Mouse (Mus musculus) frontal cortex, adult 2 months (tissue): ENCODE measurements at regions not wholly inside any gene's neighbourhood (a gene's known extent, or its start where the extent isn't known, plus 50 kb on each side); places are given as distances from the start of the nearest gene placed in this dataset.
"Not testable (repeated sequence)": the region's sequence is repeated elsewhere in the genome, so short reads cannot be mapped to it uniquely, and the experiment has no call there.

Experiments used
- DNase-seq, 2 experiments: peaks; one replicate each; pipeline ENCODE4 v3.0.0; 2022; ENCODE audit warnings: low spot score in 1 of 2; ENCODE audit errors: extremely low spot score in 1 of 2

GRCm38 (mm10) chr12:18207941-18208340 is 306.4 kb upstream of the 5730507C01Rik start:
- DNase-seq = peak; percentile 3 to 52

- not testable (repeated sequence) for DNase-seq
Measured at GRCm38 (mm10) chr12:18216432-18216926, 297.8 kb upstream of the 5730507C01Rik start.

DNA sequence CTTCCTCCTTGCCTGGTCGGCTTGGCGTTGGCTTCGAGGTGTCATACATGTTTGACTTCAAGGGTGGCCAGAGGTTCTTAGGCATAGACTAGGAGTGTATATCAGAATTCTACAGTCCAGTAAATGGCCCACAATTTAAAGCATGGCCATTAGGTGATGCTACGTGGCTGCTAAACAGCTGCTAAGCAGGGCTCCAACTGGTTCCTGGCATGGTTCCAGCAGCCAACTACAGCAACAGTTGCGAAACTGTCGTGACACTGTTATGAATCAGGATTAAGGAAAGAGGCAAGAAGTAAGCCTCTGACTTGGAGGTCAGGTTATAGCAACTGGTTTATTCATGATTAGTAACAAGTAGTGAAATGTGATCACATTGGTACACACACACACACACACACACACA is 289.8 kb upstream of the 5730507C01Rik start:
- DNase-seq = no peak

GRCm38 (mm10) chr12:18226691-18227090 is 287.6 kb upstream of the 5730507C01Rik start:
- DNase-seq = no peak

- not testable (repeated sequence) for DNase-seq
Measured at GRCm38 (mm10) chr12:18231896-18232295, 282.4 kb upstream of the 5730507C01Rik start.

- not testable (repeated sequence) for DNase-seq
Measured at GRCm38 (mm10) chr12:18236330-18236729, 278.0 kb upstream of the 5730507C01Rik start.

DNA sequence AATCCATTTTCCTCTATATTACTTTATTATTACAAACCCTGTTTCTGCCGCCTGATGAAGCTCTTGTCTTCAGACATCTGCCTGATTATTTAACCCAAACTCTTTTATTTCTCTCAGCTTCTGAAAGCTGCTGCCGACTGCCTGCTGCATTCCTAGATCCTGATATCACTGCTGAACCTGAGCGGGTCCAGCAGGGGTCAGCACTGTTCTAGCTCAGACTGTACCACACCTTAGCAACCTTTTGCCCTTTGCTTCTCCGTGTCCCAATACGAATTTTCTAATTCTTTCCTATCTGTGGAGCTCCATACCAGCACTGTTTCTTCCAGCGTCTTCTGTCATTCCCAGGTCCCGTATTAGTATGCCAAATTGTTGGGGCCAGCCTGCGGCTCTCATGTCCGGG is 276.8 kb upstream of the 5730507C01Rik start:
- DNase-seq = no peak
